Mouse (Mus musculus) stomach, postnatal 0 days (tissue): Measurements from ENCODE around the gene Vsig10. TPM values are rescaled to one million over a fixed set of nuclear protein-coding genes. Genes with fewer than 3 reads are reported as not detected.

Source experiments
- ATAC-seq: fragments of 200-750 bp; cut with Nextera tagmentation; 2 replicates; pipeline ENCODE4 v1.8.0; 2017; ENCODE audit not compliant: low FRiP score, low TSS enrichment
- DNase-seq: peaks from one replicate; pipeline ENCODE4 v3.0.0-alpha.2; 2016; ENCODE audit warnings: low spot score
- H3K27ac ChIP-seq: fragments of 300-500 bp; sonication (generic); replicated peaks from 2 replicates; pipeline ENCODE4 v1.5.1; 2014; ENCODE audit warnings: mild to moderate bottlenecking, control low read depth
- H3K27me3 ChIP-seq: fragments of 300-500 bp; sonication (generic); 2 replicates; pipeline ENCODE4 v1.6.1; 2014; ENCODE audit warnings: low read length; ENCODE audit not compliant: control insufficient read depth, insufficient read depth
- H3K36me3 ChIP-seq: fragments of 300-500 bp; sonication (generic); 2 replicates; pipeline ENCODE4 v1.6.1; 2014; ENCODE audit warnings: low read length, mixed read lengths; ENCODE audit not compliant: control insufficient read depth, insufficient read depth
- H3K4me1 ChIP-seq: fragments of 300-500 bp; sonication (generic); replicated peaks from 2 replicates; pipeline ENCODE4 v1.6.1; 2014; ENCODE audit warnings: antibody characterized with exemption; ENCODE audit not compliant: control insufficient read depth, insufficient read depth
- H3K4me2 ChIP-seq: fragments of 300-500 bp; sonication (generic); replicated peaks from 2 replicates; pipeline ENCODE4 v1.6.1; 2014; ENCODE audit warnings: low read depth, mild to moderate bottlenecking, control low read depth, moderate library complexity
- H3K4me3 ChIP-seq: fragments of 300-500 bp; sonication (generic); 2 replicates; pipeline ENCODE4 v1.5.1; 2014; ENCODE audit warnings: low read depth, low read length, control low read depth
- H3K9ac ChIP-seq: fragments of 300-500 bp; sonication (generic); 2 replicates; pipeline ENCODE4 v1.6.1; 2014; ENCODE audit warnings: mild to moderate bottlenecking, low read length, control low read depth, mixed read lengths
- H3K9me3 ChIP-seq: fragments of 300-500 bp; sonication (generic); 2 replicates; pipeline ENCODE4 v1.6.1; 2016; ENCODE audit warnings: low read length; ENCODE audit not compliant: control insufficient read depth
- CTCF ChIP-seq: IDR thresholded peaks from 2 replicates; pipeline ENCODE4 v1.5.1; 2016; ENCODE audit warnings: antibody characterized with exemption, low read depth, mild to moderate bottlenecking, moderate library complexity
- EP300 ChIP-seq: optimal IDR thresholded peaks from 2 replicates; pipeline ENCODE3; 2016; ENCODE audit warnings: antibody characterized with exemption
- WGBS: fragments of 180-500 bp; shearing (Covaris S2); extraction: QIAGEN DNeasy Blood & Tissue Kit; methylation state at CpG from one replicate; pipeline ENCODE4 v1.1.7; 2014; 5-methylcytosine and 5-hydroxymethylcytosine counted together
- polyA plus RNA-seq: library from polyadenylated mRNA; unstranded; fragments of >200 nt; fragmentation: Nextera tagmentation; extraction: Ambion mirVana; gene quantifications from 2 replicates; pipeline ENCODE4 v1.2.1, GENCODE M21; 2015

Vsig10 gene
- 9.9 and 13.0 TPM in 2 replicates for polyA plus RNA-seq

- DNase-seq (peak; percentile 78), ATAC-seq (peak; percentile 79)
- WGBS: under 1% methylated on average over 80 of the region's 81 CpGs
- TF ChIP-seq CTCF (peak; percentile 32), EP300 (no peak)
- Histone ChIP-seq H3K27ac (peak within 1 kb of the TSS; percentile 95), H3K4me3 (peak within 1 kb of the TSS; percentile 92), H3K9me3 (no peaks in the 10 kb centered on the region), H3K27me3 (no peaks in the 10 kb centered on the region), H3K4me1 (no peaks in the 10 kb centered on the region; the same call in 1 of the 2 replicates), H3K9ac (peak within 1 kb of the TSS; percentile 95), H3K36me3 (no peaks in the 10 kb centered on the region), H3K4me2 (peak within 1 kb of the TSS; percentile 93)
These were observed at the start of gene Vsig10 for GRCm38 (mm10) chr5:117318741-117319629. TSS of gene Vsig10 (plus strand) at chr5:117319083.

GRCm38 (mm10) chr5:117269395-117269794 is 49.5 kb upstream of the Vsig10 start:
- Histone ChIP-seq H3K9me3 (no peaks in the 10 kb centered on the region), H3K27ac (no peak overlapping the region), H3K4me3 (no peak overlapping the region), H3K27me3 (no peaks in the 10 kb centered on the region), H3K4me1 (no peaks in the 10 kb centered on the region), H3K4me2 (no peak overlapping the region), H3K36me3 (peaks cover 8% of the 10 kb centered on the region; the same call in 1 of the 2 replicates), H3K9ac (no peak overlapping the region)
- DNase-seq (peak; percentile 52), ATAC-seq (peak; percentile 72)
- TF ChIP-seq CTCF (no peak), EP300 (no peak)
- 85% methylated on average over 12 of the region's 12 CpGs for WGBS

DNA sequence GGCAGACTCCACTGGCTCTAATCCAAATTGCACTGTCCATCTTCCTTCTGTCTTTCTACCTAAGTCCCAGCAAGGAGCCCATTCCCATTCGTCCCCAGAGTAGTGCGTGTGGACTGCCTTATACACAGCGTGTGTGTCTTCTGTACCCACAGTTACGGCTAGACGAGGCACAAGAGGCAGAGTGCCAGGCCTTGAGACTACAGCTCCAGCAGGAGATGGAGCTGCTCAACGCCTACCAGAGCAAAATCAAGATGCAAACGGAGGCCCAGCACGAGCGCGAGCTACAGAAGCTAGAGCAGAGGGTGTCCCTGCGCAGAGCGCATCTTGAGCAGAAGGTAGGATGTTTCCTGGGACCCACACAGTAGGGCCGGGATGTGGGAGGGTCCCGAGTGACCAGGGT is 46.9 kb upstream of the Vsig10 start:
- ATAC-seq (no peak), DNase-seq (no peak)
- Histone ChIP-seq H3K27ac (no peak overlapping the region), H3K4me1 (no peaks in the 10 kb centered on the region), H3K9ac (no peak overlapping the region), H3K4me3 (no peak overlapping the region), H3K27me3 (no peaks in the 10 kb centered on the region), H3K36me3 (0 out of 2 replicates have a peak, but pooled peaks cover 5% of the 10 kb centered on the region), H3K4me2 (no peak overlapping the region), H3K9me3 (no peaks in the 10 kb centered on the region)
- TF ChIP-seq EP300 (no peak), CTCF (no peak)
- WGBS: 86% methylated on average over 14 of the region's 14 CpGs

GRCm38 (mm10) chr5:117274817-117275216 is 44.1 kb upstream of the Vsig10 start:
- Histone ChIP-seq H3K9me3 (no peaks in the 10 kb centered on the region), H3K27me3 (no peaks in the 10 kb centered on the region), H3K4me3 (no peak overlapping the region), H3K4me2 (no peak overlapping the region), H3K9ac (no peak overlapping the region), H3K36me3 (0 out of 2 replicates have a peak, but pooled peaks cover 5% of the 10 kb centered on the region), H3K27ac (no peak overlapping the region), H3K4me1 (no peaks in the 10 kb centered on the region)
- 51% methylated on average over 5 of the region's 5 CpGs for WGBS
- no peak for DNase-seq
- no peak for ATAC-seq
- TF ChIP-seq EP300 (no peak), CTCF (peak; percentile 64)

GRCm38 (mm10) chr5:117277784-117278183 is 41.1 kb upstream of the Vsig10 start:
- no peak overlapping the region for H3K4me2 ChIP-seq
- WGBS: 95% methylated on average over 6 of the region's 6 CpGs

More at GRCm38 (mm10) chr5:117277784-117278183, 41.1 kb upstream of the Vsig10 start:
- H3K4me3 ChIP-seq: no peak overlapping the region
- no peaks in the 10 kb centered on the region for H3K27me3 ChIP-seq
- ATAC-seq (no peak), DNase-seq (no peak)
- H3K36me3 ChIP-seq: 0 out of 2 replicates have a peak, but pooled peaks cover 2% of the 10 kb centered on the region
- H3K4me1 ChIP-seq: no peaks in the 10 kb centered on the region
- TF ChIP-seq EP300 (no peak), CTCF (peak; percentile 49)
- no peak overlapping the region for H3K9ac ChIP-seq
- no peaks in the 10 kb centered on the region for H3K9me3 ChIP-seq
- H3K27ac ChIP-seq: no peak overlapping the region
